Mouse (Mus musculus): ENCODE data around the gene Homer2. TPM values are rescaled to one million over a fixed set of nuclear protein-coding genes. Genes with fewer than 3 reads are reported as not detected.
A peak's percentile ranks its signal among the peaks of the same experiment; 100 is the strongest.

Gene Homer2
- total RNA-seq, 2 experiments from 2014 or later = 0.04 to 0.42 TPM

DNA sequence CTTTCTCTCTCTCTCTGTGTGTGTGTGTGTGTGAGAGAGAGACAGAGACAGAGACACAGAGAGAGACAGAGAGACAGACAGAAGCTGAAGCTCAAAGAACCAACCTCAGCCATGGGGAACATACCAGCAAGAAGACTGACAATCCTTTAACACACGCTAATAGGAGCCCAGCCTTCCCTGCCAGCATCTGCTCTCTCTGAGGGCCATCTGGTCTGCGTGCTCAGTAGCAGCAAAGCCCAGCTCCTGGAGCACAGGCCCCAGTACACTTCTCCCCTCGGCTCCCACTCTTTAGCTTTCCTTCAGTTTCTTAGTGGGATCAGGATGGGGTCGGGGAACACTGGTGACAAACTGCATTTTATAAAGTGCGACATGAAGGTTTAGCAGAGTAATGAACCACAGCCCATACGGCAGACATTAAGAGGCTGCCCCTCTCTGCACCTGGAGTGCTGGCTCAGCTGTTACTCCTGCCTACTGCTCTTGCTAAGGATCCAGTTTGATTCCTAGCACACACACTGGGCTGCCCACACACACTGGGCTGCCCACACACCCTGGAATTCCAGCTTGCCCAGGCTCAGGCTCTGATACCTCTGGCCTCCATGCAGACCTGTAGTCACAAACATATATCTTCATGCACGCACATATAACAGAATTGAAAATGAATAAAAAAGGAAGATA is 141.8 kb downstream of the Homer2 start:
- ATAC-seq (ENCODE audit: poor library complexity, severe bottlenecking) = no peak

DNA sequence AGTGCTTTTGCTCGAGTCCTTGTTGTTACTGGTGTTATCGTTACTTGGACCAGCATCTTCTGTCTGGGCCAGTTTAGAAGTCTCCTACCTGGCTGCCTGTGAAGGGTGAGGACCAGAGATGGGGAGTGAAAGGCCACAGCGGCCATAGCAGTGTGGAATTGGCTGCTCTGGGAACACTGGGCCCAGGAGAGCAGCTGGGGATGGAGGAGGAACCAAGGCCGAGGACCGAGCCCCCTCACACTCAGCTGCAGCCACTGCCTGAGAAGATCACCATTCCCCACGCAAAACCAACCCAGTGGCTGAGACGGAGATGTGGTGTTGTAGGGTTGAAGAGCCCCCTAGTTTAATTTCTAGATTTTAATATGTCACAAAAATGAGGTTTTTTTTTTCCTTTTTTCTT is 142.6 kb downstream of the Homer2 start:
- no peak for ATAC-seq (ENCODE audit: poor library complexity, severe bottlenecking)

DNA sequence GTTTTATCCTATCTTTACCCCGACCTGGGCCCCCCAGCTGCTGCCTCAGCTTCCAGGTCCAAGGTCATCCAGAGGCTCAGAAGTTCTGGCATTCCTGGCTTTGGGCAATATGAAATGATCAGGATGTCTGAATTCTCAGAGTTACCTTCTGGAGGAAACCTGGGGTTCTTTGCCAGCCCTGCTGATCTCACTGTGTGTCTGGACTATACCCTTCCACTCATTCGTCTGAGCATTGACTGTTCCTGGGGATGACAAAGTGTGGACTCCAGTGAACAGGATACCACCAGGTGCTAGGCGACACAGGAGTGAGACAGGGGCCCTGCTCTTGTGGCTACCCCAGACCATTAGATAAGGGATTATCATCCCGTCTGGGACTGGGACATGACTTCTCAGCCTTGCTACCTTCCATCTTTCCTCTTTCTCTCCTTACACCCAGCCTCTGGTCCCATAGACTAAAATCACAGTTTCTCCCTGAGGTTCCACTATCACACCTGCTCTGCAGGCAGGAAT is 143.8 kb downstream of the Homer2 start:
- ATAC-seq (ENCODE audit: poor library complexity, severe bottlenecking) = no peak

DNA sequence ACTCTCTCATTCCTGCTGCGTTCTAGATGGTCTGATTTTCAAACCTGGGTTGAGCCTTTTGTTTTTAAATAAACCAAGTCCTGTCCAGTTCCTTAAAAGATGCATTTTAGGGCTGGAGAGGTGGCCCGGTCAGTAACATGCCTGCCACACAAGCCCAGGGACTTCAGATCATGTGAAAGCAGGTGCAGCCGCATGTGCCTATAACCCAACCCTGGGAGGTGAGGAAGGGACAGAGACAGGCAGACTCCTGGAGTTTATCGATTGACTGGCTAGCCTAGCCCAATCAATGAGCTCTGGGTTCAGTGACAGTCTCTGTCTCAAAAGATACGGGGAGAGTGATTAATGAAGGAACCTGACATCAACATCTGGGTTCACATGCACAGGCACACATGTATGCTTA is 146.1 kb downstream of the Homer2 start:
- no peak for ATAC-seq (ENCODE audit: poor library complexity, severe bottlenecking)

DNA sequence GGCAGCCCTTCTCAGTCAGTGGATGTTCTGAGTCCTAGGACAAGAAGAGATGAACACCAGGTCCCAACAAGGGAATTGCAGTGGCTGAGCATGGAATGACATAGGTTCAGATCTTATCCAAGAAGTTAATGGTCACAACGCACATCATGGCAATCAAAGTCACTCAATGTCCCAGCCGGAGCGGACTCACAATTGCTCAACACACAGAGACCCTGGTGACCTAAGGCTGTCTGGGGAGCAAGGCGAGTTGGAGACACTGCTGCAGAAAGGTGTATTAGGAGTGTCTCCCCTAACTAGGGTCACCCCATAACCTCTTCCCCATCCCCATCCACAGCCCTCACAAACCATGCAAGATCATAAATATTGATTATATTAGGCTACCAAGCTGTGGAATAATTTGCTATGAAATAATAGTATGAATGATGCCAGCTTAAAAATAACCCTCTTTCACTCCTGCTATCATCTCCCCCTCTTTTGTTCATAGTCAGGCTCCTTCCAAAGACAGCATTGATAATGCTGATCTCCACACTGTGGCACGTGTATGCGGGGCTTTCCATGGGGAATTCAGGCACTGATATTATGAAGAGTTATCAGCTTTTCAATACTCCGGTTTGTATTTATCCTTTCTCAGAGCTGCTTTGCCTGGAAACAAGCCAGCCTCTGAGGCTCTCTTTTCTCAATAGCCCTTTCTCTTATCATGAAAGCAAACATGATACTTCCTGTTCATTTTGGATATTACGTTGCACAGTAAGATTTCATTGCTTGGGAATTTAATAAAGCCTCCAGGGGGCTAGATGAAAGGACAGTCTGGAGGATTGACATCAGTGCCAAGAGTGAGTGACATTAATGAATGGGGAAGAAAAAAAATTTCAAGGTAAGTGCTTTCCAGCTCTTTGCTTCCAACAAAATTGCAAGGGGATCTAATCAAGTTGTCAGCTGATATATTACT is 147.0 kb downstream of the Homer2 start:
- no peak for ATAC-seq (ENCODE audit: poor library complexity, severe bottlenecking)

DNA sequence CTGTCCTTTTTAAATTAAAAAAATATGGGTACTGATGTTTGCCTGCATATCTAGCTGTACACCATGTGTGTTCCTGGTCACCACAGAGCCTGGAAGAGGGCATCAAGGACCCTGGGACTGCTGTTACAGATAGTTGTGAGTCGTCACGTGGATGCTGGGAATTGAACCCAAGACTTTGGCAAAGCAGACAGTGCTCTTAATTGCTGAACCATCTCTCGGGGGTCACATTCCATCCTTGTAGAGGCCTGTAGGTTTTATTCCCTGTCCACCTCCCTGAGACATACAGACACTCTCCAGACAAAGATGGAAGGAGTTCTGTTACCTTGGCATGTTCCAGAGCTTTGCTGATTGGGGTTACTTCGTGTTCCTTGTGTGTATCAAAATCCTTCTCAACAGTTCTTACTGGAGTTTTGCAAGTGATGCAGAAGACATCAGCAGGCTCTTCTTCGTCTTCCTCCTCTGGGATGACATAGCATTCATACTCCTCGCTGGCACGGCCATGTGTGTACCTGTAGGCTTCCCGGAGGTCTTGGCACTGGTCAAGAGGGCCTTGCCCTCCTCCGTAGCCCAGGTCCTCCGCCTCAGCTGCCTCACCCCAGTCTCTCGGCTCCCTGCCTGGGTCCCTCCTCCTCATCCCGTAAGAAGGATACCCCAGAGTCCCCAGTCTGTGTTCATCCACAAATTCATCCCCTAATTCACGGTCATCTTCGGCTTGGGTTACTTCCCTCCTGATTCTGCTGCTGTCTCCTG is 147.9 kb downstream of the Homer2 start:
- ATAC-seq (ENCODE audit: poor library complexity, severe bottlenecking) = no peak

DNA sequence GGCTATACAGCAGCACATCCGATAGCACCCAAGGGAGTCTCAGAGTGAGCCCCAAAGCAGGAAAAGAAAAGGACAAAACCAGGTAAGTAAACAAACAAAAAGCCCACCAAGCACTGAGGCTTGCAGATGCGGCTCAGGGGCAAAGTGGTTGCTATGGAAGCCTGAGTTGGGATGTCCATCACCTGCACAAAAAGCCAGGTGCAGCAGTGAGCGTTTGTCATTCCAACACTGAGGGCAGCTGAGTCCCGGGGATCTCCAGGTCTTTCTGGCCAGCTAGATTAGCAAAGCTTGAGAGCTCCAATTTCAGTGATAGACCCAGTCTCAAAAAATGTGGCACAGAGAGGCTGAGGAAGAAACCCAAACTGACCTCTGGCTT is 149.4 kb downstream of the Homer2 start:
- no peak for ATAC-seq (ENCODE audit: poor library complexity, severe bottlenecking)

DNA sequence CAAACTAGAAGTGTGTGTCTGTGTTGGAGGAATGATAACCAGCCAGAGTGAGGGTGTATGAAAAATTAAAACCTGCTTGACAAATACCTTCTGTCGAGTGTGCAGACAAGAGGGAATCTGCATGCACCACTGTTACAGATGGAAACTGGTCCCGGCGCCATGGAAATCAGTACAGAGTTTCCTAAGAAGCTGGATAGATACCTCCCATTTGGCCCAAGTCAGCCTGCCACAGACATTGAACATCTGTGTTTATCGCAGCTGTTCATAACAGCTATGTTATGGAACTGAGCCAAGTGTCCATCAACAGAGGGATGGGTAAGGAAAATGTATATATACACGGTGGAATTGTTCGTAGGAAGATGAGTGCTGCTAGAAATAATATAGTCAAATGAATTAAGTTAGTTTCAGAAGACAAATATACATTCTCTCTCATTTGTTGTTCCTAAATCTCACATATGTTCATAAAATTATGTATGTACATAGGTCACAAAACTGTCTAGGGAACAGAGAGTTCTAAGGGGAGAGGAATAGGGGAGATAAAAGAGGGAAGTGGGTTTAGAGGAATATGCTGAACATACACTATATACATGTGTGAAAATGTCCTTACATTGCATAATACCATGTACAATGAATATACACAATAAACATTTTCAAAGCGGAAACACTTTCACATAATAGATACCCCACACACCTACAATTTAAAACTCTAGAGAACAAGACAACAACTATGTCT is 149.9 kb downstream of the Homer2 start:
- no peak for ATAC-seq (ENCODE audit: poor library complexity, severe bottlenecking)

DNA sequence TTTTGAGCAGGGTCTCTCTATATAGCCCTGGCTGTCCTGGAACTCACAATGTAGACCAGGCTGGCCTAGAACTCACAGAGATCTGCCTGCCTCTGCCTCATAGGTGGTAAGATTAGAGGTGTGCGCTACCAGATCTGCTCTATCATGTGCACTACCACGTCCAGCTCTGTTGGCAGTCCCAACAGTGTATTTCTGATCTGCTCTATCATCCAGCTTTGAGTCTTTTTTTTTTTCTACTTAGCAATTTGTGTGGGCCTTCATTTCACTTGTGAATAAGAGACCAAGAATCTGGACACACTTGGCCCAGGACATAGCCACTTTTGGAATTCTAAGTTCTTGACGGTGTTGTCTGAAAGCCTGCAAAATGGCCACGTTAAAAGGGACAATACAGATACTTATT is 150.5 kb downstream of the Homer2 start:
- ATAC-seq (ENCODE audit: poor library complexity, severe bottlenecking) = no peak

DNA sequence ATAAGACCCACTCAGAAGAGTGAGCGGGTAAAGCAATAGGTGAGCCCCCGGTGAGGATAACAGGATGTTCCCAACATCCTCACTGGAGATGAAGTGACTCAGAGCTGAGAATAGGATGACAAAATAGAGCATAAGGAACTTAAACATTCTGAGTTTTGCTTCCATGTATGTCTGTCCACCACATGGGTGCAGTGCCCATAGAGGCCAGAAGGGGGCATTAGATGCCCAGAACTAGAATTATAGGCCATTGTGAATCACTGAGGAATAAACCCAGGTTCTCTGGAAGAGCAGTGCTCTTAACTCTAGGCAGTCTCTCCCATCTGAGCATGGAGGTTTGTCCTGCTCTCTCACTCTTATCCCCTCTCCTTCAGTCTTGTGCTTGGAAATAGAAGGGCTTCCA is 153.0 kb downstream of the Homer2 start:
- ATAC-seq (ENCODE audit: poor library complexity, severe bottlenecking) = peak; percentile 74

DNA sequence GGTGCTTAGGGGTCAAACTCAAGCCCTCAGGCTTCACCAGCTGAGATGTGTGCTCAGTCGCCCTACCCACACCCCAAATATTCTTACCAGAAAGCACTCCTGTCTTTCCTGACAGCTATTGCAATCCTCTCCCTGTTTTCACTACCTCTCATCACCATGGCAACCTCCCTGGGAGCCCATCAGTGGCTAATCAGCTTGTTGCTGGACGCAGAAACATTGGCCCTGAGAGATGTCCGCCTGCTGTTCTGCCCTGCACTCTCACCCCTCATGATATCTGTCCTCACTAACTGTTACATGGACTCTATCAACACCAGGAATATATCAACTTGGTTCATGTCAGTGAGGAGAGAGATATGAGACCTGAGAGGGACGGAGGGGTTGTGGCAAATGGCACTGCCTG is 153.7 kb downstream of the Homer2 start:
- no peak for ATAC-seq (ENCODE audit: poor library complexity, severe bottlenecking)

Other genes starting within 250 kb of the Homer2 start
- not detected in 2 replicates for gene Ap3b2, start 213.6 kb downstream of the Homer2 start, total RNA-seq (2015)
- not detected in 2 replicates for gene Ap3b2, start 213.6 kb downstream of the Homer2 start, total RNA-seq (2017)
- gene BC048679, start 209.2 kb downstream of the Homer2 start, total RNA-seq (2015) = not detected in 2 replicates
- not detected in 2 replicates for gene BC048679, start 209.2 kb downstream of the Homer2 start, total RNA-seq (2017)
- 0.05 TPM in 1 of 2 replicates, not detected in the other for gene Fsd2, start 140.6 kb downstream of the Homer2 start, total RNA-seq (2015)
- 0.11 TPM in 1 of 2 replicates, not detected in the other for gene Fsd2, start 140.6 kb downstream of the Homer2 start, total RNA-seq (2017)
- gene Whamm, start 136.3 kb downstream of the Homer2 start, total RNA-seq (2015) = 13.9 and 14.1 TPM in 2 replicates
- 15.9 and 16.9 TPM in 2 replicates for gene Whamm, start 136.3 kb downstream of the Homer2 start, total RNA-seq (2017)
- gene Ramac, start 55.4 kb upstream of the Homer2 start, total RNA-seq (2015) = 112 and 116 TPM in 2 replicates
- 91.9 and 93.4 TPM in 2 replicates for gene Ramac, start 55.4 kb upstream of the Homer2 start, total RNA-seq (2017)
- gene 3110040N11Rik, start 82.0 kb upstream of the Homer2 start, total RNA-seq (2015) = 15.4 and 26.5 TPM in 2 replicates
- 34.6 and 53.8 TPM in 2 replicates for gene 3110040N11Rik, start 82.0 kb upstream of the Homer2 start, total RNA-seq (2017)
- gene Btbd1, start 121.9 kb upstream of the Homer2 start, total RNA-seq (2015) = 49.7 and 59.4 TPM in 2 replicates
- 110 and 111 TPM in 2 replicates for gene Btbd1, start 121.9 kb upstream of the Homer2 start, total RNA-seq (2017)
- gene Gm10160, start 148.3 kb upstream of the Homer2 start, total RNA-seq (2015) = not detected in 2 replicates
- gene Gm10160, start 148.3 kb upstream of the Homer2 start, total RNA-seq (2017) = not detected in 2 replicates
- gene Tm6sf1, start 151.5 kb upstream of the Homer2 start, total RNA-seq (2015) = 228 and 275 TPM in 2 replicates
- 275 and 308 TPM in 2 replicates for gene Tm6sf1, start 151.5 kb upstream of the Homer2 start, total RNA-seq (2017)
- gene Hdgfl3, start 226.9 kb upstream of the Homer2 start, total RNA-seq (2015) = 0.02 and 0.16 TPM in 2 replicates
- gene Hdgfl3, start 226.9 kb upstream of the Homer2 start, total RNA-seq (2017) = 0.57 and 0.62 TPM in 2 replicates